Mouse (Mus musculus) embryo, embryonic 9.5 days (tissue): ENCODE measurements around the gene Ccno.
A peak's percentile ranks its signal among the peaks of the same experiment; 100 is the strongest.
"Not testable (repeated sequence)": the region's sequence is repeated elsewhere in the genome, so short reads cannot be mapped to it uniquely, and the experiment has no call there.

Source experiments
- DNase-seq: peaks from one replicate; pipeline ENCODE4 v3.0.0-alpha.2; 2017; ENCODE audit errors: extremely low spot score

Ccno gene

GRCm38 (mm10) chr13:113000576-113001318 is 13.1 kb downstream of the Ccno start:
- DNase-seq = no peak

DNA sequence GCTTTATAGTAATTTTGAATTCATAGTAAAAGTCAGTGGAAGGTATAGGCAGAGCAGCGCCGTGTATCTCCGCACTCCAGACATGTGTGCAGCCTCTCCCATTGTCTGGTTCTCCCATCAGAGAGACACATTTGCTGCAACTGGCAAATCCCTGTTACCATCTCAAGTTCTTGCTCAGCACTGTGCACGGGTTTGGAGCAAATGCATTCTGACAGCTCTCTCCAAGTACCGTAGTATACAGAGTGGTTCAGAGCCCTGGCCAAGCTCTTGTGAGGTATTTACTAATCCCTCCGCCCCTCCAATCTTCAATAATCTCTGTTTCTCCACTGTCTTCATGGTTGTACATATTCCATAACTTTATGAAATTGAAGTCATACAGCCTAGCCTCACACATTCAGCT is 25.1 kb downstream of the Ccno start:
- no peak for DNase-seq

GRCm38 (mm10) chr13:113013174-113013953 is 25.8 kb downstream of the Ccno start:
- not testable (repeated sequence) for DNase-seq

DNA sequence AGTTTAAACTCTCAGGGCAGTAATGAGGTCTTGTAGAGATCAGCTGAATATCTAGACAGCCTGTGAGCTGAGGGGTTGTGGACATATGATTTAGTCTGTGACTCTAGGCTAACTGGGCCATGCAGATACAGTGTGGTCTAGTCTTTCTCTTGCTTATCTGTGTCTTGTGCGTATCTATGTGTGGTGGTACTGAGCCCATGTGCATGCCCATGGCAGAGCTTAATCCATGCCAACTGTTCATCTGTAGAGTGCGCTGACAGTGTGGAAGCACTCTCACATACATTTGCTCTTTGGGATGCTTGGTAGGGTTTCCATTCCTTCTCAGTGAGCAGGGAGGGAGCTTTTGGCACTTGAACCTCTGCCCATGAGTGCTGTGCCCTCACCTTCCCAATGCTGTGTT is 33.9 kb downstream of the Ccno start:
- no peak for DNase-seq

- no peak for DNase-seq
Measured at GRCm38 (mm10) chr13:113022467-113022866, 34.9 kb downstream of the Ccno start.

DNA sequence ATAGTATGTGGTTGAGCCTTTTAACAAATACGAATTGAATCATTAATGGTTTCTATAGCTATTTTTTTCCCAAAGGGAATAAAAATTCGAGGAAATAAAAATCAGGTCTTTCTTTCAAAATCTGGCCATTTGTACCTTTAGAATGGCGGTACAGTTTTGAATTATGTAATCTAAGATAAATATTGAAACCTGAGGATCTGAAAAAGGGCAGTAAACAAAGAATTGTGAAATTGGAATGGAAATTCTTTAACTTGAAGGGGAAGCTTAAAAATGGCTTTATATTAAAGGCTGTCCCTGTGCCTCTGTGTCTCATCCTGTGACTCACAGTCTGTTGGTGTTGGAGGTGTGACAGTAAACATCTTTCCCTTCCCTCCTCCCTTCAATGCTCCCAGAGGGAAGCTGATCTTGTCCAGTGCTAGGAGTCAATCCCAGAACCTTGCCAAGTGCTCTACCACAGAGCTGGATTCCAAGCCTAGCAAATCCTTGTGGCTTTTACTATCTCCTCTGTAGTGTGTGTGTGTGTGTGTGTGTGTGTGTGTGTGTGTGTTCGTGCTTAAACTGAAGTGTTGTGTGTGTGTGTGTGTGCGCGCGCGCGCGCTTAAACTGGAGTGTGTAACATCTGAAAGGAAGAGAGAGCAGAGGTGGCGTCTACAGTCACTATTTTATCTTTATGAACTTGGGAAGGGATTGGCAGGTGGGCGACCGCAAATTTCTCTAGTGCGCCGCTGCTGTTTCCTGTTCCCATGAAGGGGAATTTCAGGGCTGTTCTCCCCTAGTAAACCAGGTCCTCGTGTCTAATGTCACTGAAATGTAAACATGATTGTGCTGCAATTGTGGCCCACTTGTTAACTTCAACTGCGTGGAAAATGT is 35.9 kb downstream of the Ccno start:
- DNase-seq = no peak

DNA sequence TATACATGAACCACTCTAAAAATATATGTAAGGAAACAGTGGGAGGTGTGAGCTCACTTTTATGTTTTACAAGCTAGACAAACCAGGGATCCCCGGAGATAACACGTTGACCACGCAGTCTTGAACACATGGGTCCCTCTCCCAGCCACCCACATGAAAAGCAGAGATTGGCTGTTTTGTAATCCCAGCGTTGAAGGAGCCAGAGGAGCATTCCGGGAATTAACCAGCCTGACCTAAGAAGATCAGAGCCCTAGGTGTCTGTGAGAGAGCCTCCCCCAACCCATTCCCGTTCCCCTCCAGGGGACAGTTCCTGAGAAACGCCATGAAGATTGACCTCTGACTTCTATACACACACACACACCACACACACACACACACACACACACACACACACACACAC is 43.7 kb downstream of the Ccno start:
- DNase-seq = peak; percentile 51

DNA sequence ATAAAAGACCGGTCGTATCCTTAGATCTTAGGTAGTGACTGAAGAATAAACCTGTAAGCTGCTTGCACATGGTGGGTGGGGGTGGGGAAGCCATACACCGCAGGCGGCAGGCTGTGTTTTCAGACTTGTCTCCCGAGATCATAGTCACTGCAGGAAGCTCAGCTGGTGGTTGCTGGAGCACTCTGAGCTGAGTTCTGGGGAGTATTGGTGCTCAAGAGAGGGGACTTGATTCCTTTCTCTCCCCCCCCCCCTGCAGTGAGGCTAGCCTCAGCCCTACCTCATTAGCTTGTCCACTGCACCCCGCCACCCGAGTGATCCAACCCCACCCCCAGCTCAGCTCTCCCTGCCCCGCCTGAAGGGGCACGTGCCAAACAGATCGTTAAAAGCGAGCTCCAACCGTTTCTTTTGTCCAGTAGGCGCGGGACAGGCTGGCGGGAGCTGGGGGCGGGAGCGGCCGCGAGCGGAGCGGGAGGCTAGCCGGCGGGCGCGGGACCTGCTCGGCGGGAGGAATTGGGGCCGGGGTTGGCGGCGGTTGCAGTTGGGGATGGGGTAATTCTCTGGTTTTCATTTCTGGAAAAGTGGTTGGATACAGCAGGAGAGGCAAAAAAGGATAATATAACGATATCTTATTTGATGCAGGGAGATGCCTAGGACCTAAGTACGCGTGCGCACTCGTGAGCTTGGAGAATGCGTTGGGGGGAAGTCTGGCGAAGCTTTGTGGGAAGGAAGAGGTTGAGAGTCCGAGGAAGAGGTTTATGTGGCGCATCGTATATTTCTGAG is 44.4 kb downstream of the Ccno start:
- peak; percentile 78 for DNase-seq

DNA sequence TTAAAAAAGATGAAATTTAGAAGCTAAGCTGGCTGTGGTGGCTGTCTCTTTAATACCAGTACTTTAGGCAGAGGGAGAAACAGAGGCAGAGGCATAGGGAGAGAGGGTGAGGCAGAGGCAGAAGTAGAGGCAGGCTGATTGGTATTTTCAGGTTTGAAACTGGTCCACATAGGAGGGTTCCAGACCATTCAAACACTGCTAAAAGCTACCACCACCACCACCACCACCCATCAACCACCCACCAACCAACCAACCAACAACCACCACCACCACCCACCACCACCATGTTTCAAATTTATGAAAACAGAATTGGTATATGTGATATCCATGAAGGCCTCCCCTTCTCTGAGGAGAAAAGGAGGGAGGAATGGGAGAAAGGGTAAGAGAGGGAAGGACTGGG is 45.2 kb downstream of the Ccno start:
- no peak for DNase-seq

GRCm38 (mm10) chr13:113034271-113034886 is 46.8 kb downstream of the Ccno start:
- DNase-seq = peak; percentile 37

GRCm38 (mm10) chr13:113034950-113035421 is 47.4 kb downstream of the Ccno start, which contains the start of gene Cdc20b:
TSS of gene Cdc20b (plus strand) at chr13:113035111.
- DNase-seq = peak; percentile 63

DNA sequence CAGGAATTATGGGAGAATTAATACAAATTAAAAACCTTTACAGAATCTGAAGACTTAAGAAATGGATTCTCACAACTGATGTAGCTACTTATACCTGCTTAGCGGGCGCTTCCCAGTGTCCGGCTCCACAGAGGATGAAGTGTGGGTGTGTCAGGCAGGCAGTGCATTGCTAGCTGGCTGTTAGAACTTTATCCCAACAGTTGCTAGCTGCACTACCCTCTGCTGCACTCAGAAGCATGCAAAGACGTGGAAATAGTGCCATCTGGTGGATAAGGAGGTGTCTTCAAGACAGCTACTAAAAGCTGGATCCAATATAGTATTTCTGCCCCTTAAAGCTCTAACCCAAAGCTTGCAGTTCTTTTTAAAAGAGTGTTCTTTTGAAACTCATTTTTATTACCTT is 48.2 kb downstream of the Ccno start:
- DNase-seq = peak; percentile 87
